Mouse (Mus musculus): ENCODE data around the gene Brd3os. TPM values are rescaled to one million over a fixed set of nuclear protein-coding genes. Genes with fewer than 3 reads are reported as not detected.
A peak's percentile ranks its signal among the peaks of the same experiment; 100 is the strongest.

Brd3os gene
- polyA plus RNA-seq, 1 experiment = 5.5 TPM

- no peaks in the 10 kb centered on the region for H3K27me3 ChIP-seq (ENCODE audit: control insufficient read depth, insufficient read depth, insufficient read length)
- TF ChIP-seq MAX (IDR thresholded peaks at IDR 0.05) (no peak), CEBPB (IDR thresholded peaks at IDR 0.05; ENCODE audit: low read depth) (no peak), USF1 (IDR thresholded peaks at IDR 0.05; ENCODE audit: low read depth) (no peak), MYOD1 (IDR thresholded peaks at IDR 0.05; ENCODE audit: control insufficient read depth, insufficient read length, low read depth) (no peak), CTCF (IDR thresholded peaks at IDR 0.05; ENCODE audit: control insufficient read depth, insufficient read depth, insufficient read length) (no peak)
- H3ac ChIP-seq (ENCODE audit: control insufficient read depth, insufficient read length, low read depth) = no peak overlapping the region
- H3K36me3 ChIP-seq (ENCODE audit: control insufficient read depth, insufficient read depth) = no peaks in the 10 kb centered on the region
- H3K79me3 ChIP-seq (ENCODE audit: low read depth) = peaks cover 60% of the 10 kb centered on the region
- peaks cover 100% of the 10 kb centered on the region for H3K79me2 ChIP-seq (ENCODE audit: control insufficient read depth, insufficient read depth)
- H3K4me3 ChIP-seq (ENCODE audit: insufficient read depth, poor library complexity, severe bottlenecking) = no peak overlapping the region
These were observed 23.5 kb upstream of the Brd3os start for GRCm38 (mm10) chr2:27418577-27419070.

- Histone ChIP-seq H3K36me3 (ENCODE audit: control insufficient read depth, insufficient read depth) (no peaks in the 10 kb centered on the region), H3K79me3 (ENCODE audit: low read depth) (peaks cover 66% of the 10 kb centered on the region), H3ac (ENCODE audit: control insufficient read depth, insufficient read length, low read depth) (no peak overlapping the region), H3K4me3 (ENCODE audit: insufficient read depth, poor library complexity, severe bottlenecking) (no peak overlapping the region), H3K27me3 (ENCODE audit: control insufficient read depth, insufficient read depth, insufficient read length) (no peaks in the 10 kb centered on the region), H3K79me2 (ENCODE audit: control insufficient read depth, insufficient read depth) (peaks cover 100% of the 10 kb centered on the region)
- TF ChIP-seq FOSL1 (IDR thresholded peaks at IDR 0.05; ENCODE audit: insufficient read depth, low read length, poor library complexity, severe bottlenecking) = no peak
- TF ChIP-seq CTCF (IDR thresholded peaks at IDR 0.05; ENCODE audit: control insufficient read depth, insufficient read depth, insufficient read length) = no peak
- no peak for TF ChIP-seq MYOG (IDR thresholded peaks at IDR 0.05; ENCODE audit: control insufficient read depth, extremely low read depth, insufficient read length)
- TF ChIP-seq MYOD1 (IDR thresholded peaks at IDR 0.05; ENCODE audit: control insufficient read depth, insufficient read length, low read depth) = no peak
- no peak for TF ChIP-seq MAX (IDR thresholded peaks at IDR 0.05)
- TF ChIP-seq CEBPB (IDR thresholded peaks at IDR 0.05; ENCODE audit: low read depth) = no peak
- no peak for TF ChIP-seq USF1 (IDR thresholded peaks at IDR 0.05; ENCODE audit: low read depth)
These were observed 20.6 kb upstream of the Brd3os start for GRCm38 (mm10) chr2:27421293-27422068.

DNA sequence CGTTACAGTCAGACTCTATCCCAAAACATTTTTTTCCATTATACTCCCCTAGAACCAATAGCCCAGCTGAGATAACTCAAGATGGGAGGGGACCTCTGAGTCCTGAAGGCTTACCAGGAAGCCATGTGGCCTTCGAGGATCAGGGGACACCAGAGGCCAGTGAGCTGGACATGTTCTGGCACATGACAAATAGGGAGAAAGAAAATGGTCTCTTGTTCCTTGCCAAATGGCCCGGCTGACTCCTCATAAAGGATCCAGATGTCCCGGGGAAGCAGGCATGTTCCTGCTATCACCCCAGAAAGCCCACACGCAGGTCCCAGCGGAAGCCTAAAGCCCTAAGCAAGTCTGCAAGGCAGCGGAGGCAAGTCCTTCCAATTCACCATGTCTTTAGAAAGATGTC, 18.5 kb upstream of the Brd3os start:
- Histone ChIP-seq H3K79me3 (ENCODE audit: low read depth) (peaks cover 55% of the 10 kb centered on the region), H3K4me3 (ENCODE audit: insufficient read depth, poor library complexity, severe bottlenecking) (no peak overlapping the region), H3K27me3 (ENCODE audit: control insufficient read depth, insufficient read depth, insufficient read length) (no peaks in the 10 kb centered on the region), H3K79me2 (ENCODE audit: control insufficient read depth, insufficient read depth) (peaks cover 78% of the 10 kb centered on the region), H3K36me3 (ENCODE audit: control insufficient read depth, insufficient read depth) (no peaks in the 10 kb centered on the region), H3ac (ENCODE audit: control insufficient read depth, insufficient read length, low read depth) (no peak overlapping the region)
- no peak for TF ChIP-seq MYOG (IDR thresholded peaks at IDR 0.05; ENCODE audit: control insufficient read depth, extremely low read depth, insufficient read length)
- no peak for TF ChIP-seq MAX (IDR thresholded peaks at IDR 0.05)
- TF ChIP-seq USF1 (IDR thresholded peaks at IDR 0.05; ENCODE audit: low read depth) = no peak
- no peak for TF ChIP-seq CEBPB (IDR thresholded peaks at IDR 0.05; ENCODE audit: low read depth)
- no peak for TF ChIP-seq MYOD1 (IDR thresholded peaks at IDR 0.05; ENCODE audit: control insufficient read depth, insufficient read length, low read depth)
- no peak for TF ChIP-seq FOSL1 (IDR thresholded peaks at IDR 0.05; ENCODE audit: insufficient read depth, low read length, poor library complexity, severe bottlenecking)
- no peak for TF ChIP-seq CTCF (IDR thresholded peaks at IDR 0.05; ENCODE audit: control insufficient read depth, insufficient read depth, insufficient read length)

DNA sequence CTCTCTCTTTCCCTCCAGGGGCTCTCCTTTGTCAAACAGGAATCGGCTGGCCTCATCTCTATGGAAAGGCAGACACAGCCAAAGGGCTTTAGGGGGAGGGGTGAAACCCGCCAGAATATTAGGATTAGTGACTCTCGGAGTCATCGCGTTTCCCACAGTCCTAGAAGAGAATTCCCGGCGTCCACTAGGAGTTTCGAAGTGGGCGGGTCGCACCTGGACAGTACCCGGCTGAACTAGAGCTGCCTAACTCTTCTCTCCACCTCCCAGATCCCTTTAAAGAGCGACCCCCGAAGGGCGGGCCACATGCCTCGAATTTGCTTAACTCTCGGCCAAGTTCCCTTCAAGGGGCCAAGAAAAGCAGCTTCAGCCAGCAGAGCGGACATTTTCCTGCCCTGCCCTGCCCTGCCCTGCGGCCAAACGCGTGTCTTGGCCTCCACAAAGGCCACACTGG, 16.9 kb upstream of the Brd3os start:
- Histone ChIP-seq H3ac (ENCODE audit: control insufficient read depth, insufficient read length, low read depth) (peak overlapping the region; percentile 83), H3K27me3 (ENCODE audit: control insufficient read depth, insufficient read depth, insufficient read length) (no peaks in the 10 kb centered on the region), H3K79me3 (ENCODE audit: low read depth) (peaks cover 43% of the 10 kb centered on the region), H3K79me2 (ENCODE audit: control insufficient read depth, insufficient read depth) (peaks cover 63% of the 10 kb centered on the region), H3K36me3 (ENCODE audit: control insufficient read depth, insufficient read depth) (no peaks in the 10 kb centered on the region), H3K4me3 (ENCODE audit: insufficient read depth, poor library complexity, severe bottlenecking) (peak overlapping the region; percentile 75)
- TF ChIP-seq CEBPB (IDR thresholded peaks at IDR 0.05; ENCODE audit: low read depth) (no peak), MAX (IDR thresholded peaks at IDR 0.05) (no peak), MYOG (IDR thresholded peaks at IDR 0.05; ENCODE audit: control insufficient read depth, extremely low read depth, insufficient read length) (no peak), MYOD1 (IDR thresholded peaks at IDR 0.05; ENCODE audit: control insufficient read depth, insufficient read length, low read depth) (no peak), CTCF (IDR thresholded peaks at IDR 0.05; ENCODE audit: control insufficient read depth, insufficient read depth, insufficient read length) (no peak)

DNA sequence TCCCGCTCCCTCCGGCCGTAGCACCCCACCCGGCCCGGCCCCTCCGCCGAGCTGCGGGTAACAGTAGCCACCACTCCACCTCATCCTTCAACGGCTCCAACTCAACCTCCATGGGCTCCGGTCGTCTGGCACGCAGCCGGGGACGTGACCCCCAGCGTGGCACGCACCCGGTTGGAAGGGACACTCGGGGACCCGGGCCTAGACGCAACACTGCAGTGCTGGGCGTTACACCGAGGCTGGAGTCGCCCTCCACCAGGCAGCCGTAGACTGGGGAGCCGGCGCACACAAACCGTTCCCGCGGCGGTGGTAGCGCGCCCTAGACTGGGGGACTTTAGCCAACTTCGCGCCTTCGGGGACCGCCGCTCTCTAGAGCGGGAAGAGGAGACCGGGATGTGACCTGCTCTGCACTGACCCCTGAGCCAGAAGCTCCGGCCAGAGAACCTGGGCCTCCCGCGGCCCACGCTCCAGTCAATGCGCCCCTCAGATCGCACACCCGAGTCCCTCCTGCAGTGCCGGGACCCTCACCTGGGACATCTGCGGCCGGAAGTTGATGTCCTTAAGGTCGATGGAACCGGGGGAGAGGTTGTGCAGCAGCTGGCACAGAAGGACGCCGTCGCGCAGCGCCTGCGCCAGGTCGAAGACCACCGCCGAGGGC, 16.2 kb upstream of the Brd3os start:
- Histone ChIP-seq H3ac (ENCODE audit: control insufficient read depth, insufficient read length, low read depth) (peak overlapping the region; percentile 83), H3K79me2 (ENCODE audit: control insufficient read depth, insufficient read depth) (peaks cover 56% of the 10 kb centered on the region), H3K79me3 (ENCODE audit: low read depth) (peaks cover 37% of the 10 kb centered on the region), H3K36me3 (ENCODE audit: control insufficient read depth, insufficient read depth) (no peaks in the 10 kb centered on the region), H3K27me3 (ENCODE audit: control insufficient read depth, insufficient read depth, insufficient read length) (no peaks in the 10 kb centered on the region), H3K4me3 (ENCODE audit: insufficient read depth, poor library complexity, severe bottlenecking) (peak overlapping the region; percentile 75)
- TF ChIP-seq CEBPB (IDR thresholded peaks at IDR 0.05; ENCODE audit: low read depth) (no peak), MYOG (IDR thresholded peaks at IDR 0.05; ENCODE audit: control insufficient read depth, extremely low read depth, insufficient read length) (no peak)

Measured in C2C12 (cell line).